Mouse (Mus musculus) fat pad, adult 2 months (tissue): ENCODE data around the gene Slc22a30.
"Not testable (repeated sequence)": the region's sequence is repeated elsewhere in the genome, so short reads cannot be mapped to it uniquely, and the experiment has no call there.

Experiments used
- DNase-seq: peaks from one replicate; pipeline ENCODE4 v3.0.0-alpha.2; 2011; ENCODE audit warnings: low read depth, low spot score; ENCODE audit errors: extremely low read depth

Slc22a30 gene

GRCm38 (mm10) chr19:8405011-8405410 is at the start of gene Slc22a30:
Gene Slc22a30 (minus strand): TSS chr19:8405111.
- not testable (repeated sequence) for DNase-seq

- DNase-seq = no peak
Observed at GRCm38 (mm10) chr19:8448321-8448720, 43.4 kb upstream of the Slc22a30 start.

GRCm38 (mm10) chr19:8447516-8447915 is 42.6 kb upstream of the Slc22a30 start:
- DNase-seq = no peak

- no peak for DNase-seq
Observed at GRCm38 (mm10) chr19:8431051-8431662, 26.2 kb upstream of the Slc22a30 start.

- not testable (repeated sequence) for DNase-seq
Observed at GRCm38 (mm10) chr19:8407290-8408021, 2.5 kb upstream of the Slc22a30 start.
